In the genomic region with DNA sequence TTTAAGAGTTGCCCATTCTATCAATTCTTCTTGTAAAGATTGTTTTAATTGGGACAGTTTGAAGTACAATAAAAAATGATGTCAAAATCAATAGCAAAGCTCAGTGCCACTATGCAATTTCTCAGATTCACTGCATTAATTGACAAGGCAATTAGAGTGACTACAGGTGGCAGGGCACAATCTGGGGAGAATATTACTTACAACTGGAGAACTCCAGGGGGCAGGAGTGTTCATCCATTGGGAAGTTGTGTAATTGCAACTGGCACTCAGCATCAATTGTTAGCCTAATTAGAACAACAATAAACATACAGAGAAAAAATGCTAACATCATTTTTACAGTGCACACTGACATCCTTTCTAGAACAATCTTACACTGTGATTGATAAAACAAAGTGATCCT, we compare ENCODE assay signal across 21 mouse cellular contexts. TPM values are rescaled to one million over a fixed set of nuclear protein-coding genes. Genes with fewer than 3 reads are reported as not detected.
DNase-seq lines count a peak whose midpoint lies in the region; ATAC-seq and TF ChIP-seq lines count a peak whose summit lies in the region.
"Had no signal": no experiment of that assay in that cellular context is flagged by ENCODE, and none has a peak within 500 bp of the region (broad histone marks: within the 10 kb centered on the region; RNA-seq: fewer than 3 reads in every experiment).

No protein-coding gene starts in this region.

- intact Hi-C loops in heart, adult 2 months (cut with DNase I), result no loop called here

- H3K9me3 ChIP-seq in CH12.LX (replicated peaks; ENCODE audit: low read length), result no peaks in the 10 kb centered on the region
- H3K9me3 ChIP-seq: heart, embryonic 15.5 days; limb, embryonic 10.5 days; liver, embryonic 12.5 days; midbrain, embryonic 15.5 days had no signal

- peak; percentile 11 for TF ChIP-seq RAD21 in CH12.LX (IDR thresholded peaks at IDR 0.05; ENCODE audit: low read depth, low read length)

- H3K4me1 ChIP-seq in heart, adult 2 months (ENCODE audit: control insufficient read depth, insufficient read depth, low read length), result no peaks in the 10 kb centered on the region
- H3K4me1 ChIP-seq in CH12.LX (ENCODE audit: control insufficient read depth in 1 of 2, insufficient read depth in 2 of 2), result no peaks in the 10 kb centered on the region
- H3K4me1 ChIP-seq: heart, embryonic 15.5 days; liver, embryonic 12.5 days had no signal

- H3K9ac ChIP-seq in heart, adult 2 months (ENCODE audit: low read depth, low read length), result no peak overlapping the region
- no peak overlapping the region for H3K9ac ChIP-seq in CH12.LX (ENCODE audit: insufficient read depth, low read depth)
- H3K9ac ChIP-seq: heart, embryonic 15.5 days; liver, embryonic 12.5 days; midbrain, embryonic 15.5 days had no signal

- DNase-seq in cerebellum, adult 9-10 months, result peak; percentile 37
- no peak for DNase-seq in cerebellum, postnatal 4 days (ENCODE audit: low spot score in 2 of 2)
- no peak for DNase-seq in heart, adult 2 months
- DNase-seq in heart, adult 8-10 months (ENCODE audit: low spot score), result no peak
- DNase-seq in CH12.LX (ENCODE audit: extremely low read depth) (no peak), ZHBTc4 (ENCODE audit: low read depth, low spot score) (peak; percentile 9), liver (no peak)
- DNase-seq: heart, adult 11 months; right cerebral cortex, adult 18-20 months; thymus, adult 2 months had no signal

- no peak for TF ChIP-seq POLR2A in heart, adult 2 months (IDR thresholded peaks at IDR 0.05; ENCODE audit: insufficient read depth, low read depth, low read length)
- no peak for TF ChIP-seq POLR2A in CH12.LX (IDR thresholded peaks at IDR 0.05; ENCODE audit: low read depth, low read length)

- H3K36me3 ChIP-seq in heart, adult 2 months (ENCODE audit: control insufficient read depth, insufficient read depth, low read length), result no peaks in the 10 kb centered on the region
- no peaks in the 10 kb centered on the region for H3K36me3 ChIP-seq in CH12.LX (replicated peaks in 1 of 2; ENCODE audit: control insufficient read depth in 1 of 2, insufficient read depth in 1 of 2, low read length in 1 of 2)
- H3K36me3 ChIP-seq: heart, embryonic 15.5 days; limb, embryonic 10.5 days; liver, embryonic 12.5 days had no signal

- in situ Hi-C loops in CH12.LX (cut with MboI; ENCODE audit: low pct_ligation_motif_present, low pct_unique_long_range_greater_than_20kb, low sequenced_read_pairs), result no loop called here

- ATAC-seq in megakaryocyte progenitor cell, adult 5-6 weeks (replicated peaks; ENCODE audit: poor library complexity), result no peak
- ATAC-seq: inflammation-experienced regulatory T-cells, adult 6 months; liver, embryonic 12.5 days; lung, postnatal 0 days; midbrain, embryonic 15.5 days had no signal

- no peak overlapping the region for H3K4me2 ChIP-seq in CH12.LX (ENCODE audit: insufficient read depth, low read depth, poor library complexity, severe bottlenecking)
- H3K4me2 ChIP-seq: heart, embryonic 15.5 days; liver, embryonic 12.5 days; midbrain, embryonic 15.5 days had no signal

- dilution Hi-C loops in CH12.LX (cut with MboI; ENCODE audit: extremely low pct_ligation_motif_present, extremely low pct_unique_long_range_greater_than_20kb, low sequenced_read_pairs), result no loop called here

- H3K4me3 ChIP-seq in heart, adult 2 months, result no peak overlapping the region
- H3K4me3 ChIP-seq in CH12.LX (replicated peaks in 1 of 3; ENCODE audit: low read depth in 2 of 3, low read length in 2 of 3, poor library complexity in 1 of 3), result no peak overlapping the region
- H3K4me3 ChIP-seq: heart, embryonic 15.5 days; limb, embryonic 10.5 days; liver, embryonic 12.5 days; midbrain, embryonic 15.5 days had no signal

- peak; percentile 42 for TF ChIP-seq CTCF in heart, adult 2 months (IDR thresholded peaks at IDR 0.05)
- peak in 1 of 2 experiments; percentile 33; a peak in 2 of 4 replicates for TF ChIP-seq CTCF in CH12.LX (conservative IDR thresholded peaks at IDR 0.05 in 1 of 2, IDR thresholded peaks at IDR 0.05 in 1 of 2; ENCODE audit: low read depth in 2 of 2, low read length in 2 of 2)

- no peaks in the 10 kb centered on the region for H3K79me2 ChIP-seq in heart, adult 2 months (replicated peaks; ENCODE audit: control insufficient read depth, insufficient read depth, low read length)
- H3K79me2 ChIP-seq in CH12.LX (replicated peaks; ENCODE audit: control insufficient read depth, extremely low read depth, insufficient read depth, poor library complexity, severe bottlenecking), result no peaks in the 10 kb centered on the region

- no peak overlapping the region for H3K27ac ChIP-seq in heart, adult 2 months
- no peak overlapping the region for H3K27ac ChIP-seq in CH12.LX (ENCODE audit: insufficient read depth, low read depth)
- H3K27ac ChIP-seq: heart, embryonic 15.5 days; limb, embryonic 10.5 days; liver, embryonic 12.5 days; midbrain, embryonic 15.5 days had no signal

- no peaks in the 10 kb centered on the region for H3K27me3 ChIP-seq in heart, adult 2 months (ENCODE audit: control insufficient read depth, insufficient read depth, low read length)
- H3K27me3 ChIP-seq in CH12.LX (replicated peaks), result no peaks in the 10 kb centered on the region
- H3K27me3 ChIP-seq: heart, embryonic 15.5 days; liver, embryonic 12.5 days; midbrain, embryonic 15.5 days had no signal

- no peak for TF ChIP-seq EP300 in heart, adult 2 months (IDR thresholded peaks at IDR 0.05; ENCODE audit: insufficient read depth, low read depth, low read length)
- no peak for TF ChIP-seq EP300 in CH12.LX (IDR thresholded peaks at IDR 0.05; ENCODE audit: low read length)

TF ChIP-seq in CH12.LX, 34 proteins besides CTCF, POLR2A, EP300 and RAD21:
- TF ChIP-seq ZMIZ1 (IDR thresholded peaks at IDR 0.05; ENCODE audit: low read depth, low read length) (no peak), BHLHE40 (IDR thresholded peaks at IDR 0.05; ENCODE audit: low read depth, low read length) (no peak), SMC3 (IDR thresholded peaks at IDR 0.05; ENCODE audit: low read depth, low read length) (no peak), E2F4 (IDR thresholded peaks at IDR 0.05; ENCODE audit: insufficient replicate concordance, low read depth, low read length) (no peak), RCOR1 (conservative IDR thresholded peaks at IDR 0.05; ENCODE audit: low read depth, low read length) (no peak), MYC (IDR thresholded peaks at IDR 0.05; ENCODE audit: low read depth, low read length) (no peak), TCF12 (IDR thresholded peaks at IDR 0.05; ENCODE audit: low read depth, low read length) (no peak), HCFC1 (IDR thresholded peaks at IDR 0.05; ENCODE audit: low read depth, low read length) (no peak), ELF1 (IDR thresholded peaks at IDR 0.05; ENCODE audit: low read depth, low read length) (no peak), USF2 (conservative IDR thresholded peaks at IDR 0.05; ENCODE audit: low read depth, low read length) (no peak), ETS1 (conservative IDR thresholded peaks at IDR 0.05; ENCODE audit: low read depth, low read length) (no peak), MAZ (IDR thresholded peaks at IDR 0.05; ENCODE audit: low read depth, low read length) (no peak), JUND (conservative IDR thresholded peaks at IDR 0.05; ENCODE audit: low read depth, low read length) (no peak), NRF1 (IDR thresholded peaks at IDR 0.05; ENCODE audit: low read depth, low read length) (no peak), ZC3H11A (IDR thresholded peaks at IDR 0.05; ENCODE audit: low read depth, low read length) (no peak), MAX (IDR thresholded peaks at IDR 0.05; ENCODE audit: low read length) (no peak)

RNA-seq across cellular contexts. Expression of a gene that starts 32.1 kb away (rescaled TPM):
- total RNA-seq in heart, adult 2 months (2021), result not detected
- 0.18 TPM in 1 of 2 replicates, not detected in the other for polyA plus RNA-seq in heart, adult 2 months (2012; rRNA removed)
- total RNA-seq in heart, adult 8-10 months (2022), result under 1 TPM in 1 of 4 experiments, not detected in 3; 0.14 TPM
- total RNA-seq in CH12.LX (2012; rRNA removed), result not detected in 2 replicates
- not detected in 2 replicates for total RNA-seq in CH12.LX (2014; rRNA removed)
- not detected in 2 replicates for polyA plus RNA-seq in CH12.LX (2012; ENCODE audit: insufficient read length, low read depth)
- not detected in 2 replicates for total RNA-seq in megakaryocyte progenitor cell, adult 5-6 weeks (2015)
- total RNA-seq in megakaryocyte progenitor cell, adult 5-6 weeks (2017), result not detected in 2 replicates
- total RNA-seq: megakaryocyte, adult 5-6 weeks had no signal
- polyA plus RNA-seq: kidney, embryonic 14.5 days; limb, embryonic 10.5 days; liver, embryonic 12.5 days; lung, postnatal 0 days; small intestine, adult 2 months; thymus, adult 2 months; urinary bladder, adult 2 months had no signal

Comparison
In these comparisons a context has a peak if more than half of its experiments do, and no peak if none do; other contexts are left out.
1. DNase-seq: peak in cerebellum, adult 9-10 months (single experiment) and ZHBTc4 (single experiment); none in cerebellum, postnatal 4 days (0 of 2), heart, adult 2 months (0 of 2), heart, adult 8-10 months (single experiment), CH12.LX (single experiment) and liver (single experiment).